Mouse (Mus musculus): ENCODE measurements around the gene Zbtb25. TPM values are rescaled to one million over a fixed set of nuclear protein-coding genes. Genes with fewer than 3 reads are reported as not detected.

The Zbtb25 gene
- 21.6 and 22.3 TPM in 2 replicates for polyA plus RNA-seq (2015; fragmentation: Nextera tagmentation; extraction: Ambion mirVana)

DNA sequence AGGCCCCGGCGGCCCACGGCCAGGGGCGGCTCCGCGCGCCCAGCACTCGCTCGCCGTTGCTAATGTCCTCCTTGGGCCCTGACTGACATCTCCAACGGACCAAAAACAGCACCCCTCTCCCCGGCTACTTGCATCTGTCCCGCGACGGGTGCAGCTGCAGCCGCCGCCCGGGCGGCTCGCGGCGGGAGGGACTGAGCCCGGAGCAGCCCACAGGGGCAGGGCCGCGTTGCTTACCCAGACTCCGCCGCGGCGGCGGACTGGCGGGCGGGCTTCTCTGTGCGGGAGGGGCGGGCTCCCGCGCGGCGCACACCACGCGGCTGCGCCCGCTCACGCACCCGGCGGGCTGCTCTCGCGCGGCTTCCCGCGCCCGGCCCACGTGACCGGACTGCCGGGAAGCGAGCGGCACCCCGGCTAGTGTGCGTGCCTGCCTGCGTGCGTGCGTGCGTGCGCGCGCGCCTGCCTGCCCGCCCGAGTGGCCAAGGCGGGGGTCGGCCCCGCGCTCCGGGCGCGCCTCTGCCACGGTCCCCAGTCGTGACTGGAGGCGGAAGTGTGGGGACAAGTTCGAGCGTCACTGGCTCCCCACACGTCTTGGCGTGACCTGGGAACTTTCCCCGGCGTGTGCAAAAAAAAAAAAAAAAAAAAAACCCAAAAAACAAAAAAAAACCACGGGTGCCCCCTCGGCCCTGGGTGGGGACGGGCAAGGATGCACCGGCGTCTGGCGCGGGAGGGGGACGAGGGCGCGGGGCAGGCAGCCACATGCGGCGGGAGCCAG, at the start of gene Zbtb25:
Gene Zbtb25 (minus strand): TSS at position 397 of the 772 bp plus-strand sequence.
- no peaks in the 10 kb centered on the region for H3K36me3 ChIP-seq
- no peaks in the 10 kb centered on the region for H3K27me3 ChIP-seq

DNA sequence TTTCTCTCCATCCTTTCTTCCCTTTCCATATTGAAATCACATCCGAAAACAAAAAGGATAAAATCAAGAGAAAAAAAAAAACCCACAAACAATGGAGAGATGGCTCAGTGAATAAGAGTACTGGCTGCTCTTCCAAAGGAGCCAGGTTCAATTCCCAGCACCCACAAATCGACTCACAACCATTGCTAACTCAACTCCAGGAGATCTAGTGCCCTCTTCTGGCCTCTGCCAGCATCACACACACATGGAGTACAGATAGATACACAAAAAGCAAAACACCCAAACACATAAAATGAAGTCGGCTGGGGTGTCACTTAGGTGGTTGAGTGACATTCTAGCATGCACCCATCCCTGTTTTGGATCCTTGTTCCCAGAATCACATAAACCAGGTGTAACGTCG, 48.9 kb upstream of the Zbtb25 start:
- Histone ChIP-seq H3K4me2 (replicated peaks) (0 out of 2 replicates have a peak overlapping the region, but pooled peaks have one; percentile 81), H3K4me1 (no peaks in the 10 kb centered on the region), H3K36me3 (no peaks in the 10 kb centered on the region), H3K27me3 (no peaks in the 10 kb centered on the region), H3K27ac (no peak overlapping the region), H3K4me3 (no peak overlapping the region), H3K9me3 (peaks cover 4% of the 10 kb centered on the region; the same call in 1 of the 2 replicates), H3K9ac (no peak overlapping the region)
- no peak for ATAC-seq (ENCODE audit: low FRiP score, low read depth)
- WGBS, result 92% methylated on average over 5 of the region's 5 CpGs

More for the DNA sequence above, at the start of gene Zbtb25:
- peak within 1 kb of the TSS; percentile 92 for H3K4me2 ChIP-seq (replicated peaks)
- peak within 1 kb of the TSS; percentile 99 for H3K9ac ChIP-seq
- ATAC-seq (ENCODE audit: low FRiP score, low read depth), result peak; percentile 78
- peaks cover 58% of the 10 kb centered on the region for H3K4me1 ChIP-seq
- H3K27ac ChIP-seq, result peak within 1 kb of the TSS; percentile 100
- WGBS, result under 1% methylated on average over 92 of the region's 96 CpGs
- no peaks in the 10 kb centered on the region for H3K9me3 ChIP-seq
- peak within 1 kb of the TSS; percentile 95 for H3K4me3 ChIP-seq

DNA sequence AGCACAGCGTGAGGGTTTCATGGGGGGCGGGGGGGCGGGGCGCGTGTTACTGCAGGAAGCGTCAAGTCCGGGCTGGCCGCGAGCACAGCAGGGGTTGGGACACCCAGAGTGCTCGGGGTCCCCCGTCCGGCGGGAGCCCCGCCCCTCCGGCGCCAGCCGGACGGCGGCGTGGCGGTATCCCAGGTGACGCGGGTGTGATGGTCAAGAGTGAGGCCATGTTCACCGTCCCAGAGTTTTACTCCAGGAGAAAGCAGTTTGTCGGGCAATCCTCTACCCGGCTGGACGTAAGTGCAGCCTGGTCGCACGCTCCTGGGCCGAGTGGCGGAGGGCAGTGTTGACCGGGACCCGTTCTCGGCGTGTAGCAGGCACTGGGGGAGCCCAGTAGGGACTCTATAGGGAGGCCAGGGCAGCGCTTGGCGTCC, 48.0 kb upstream of the Zbtb25 start, which contains the start of gene Ppp1r36:
Gene Ppp1r36 (plus strand): TSS at position 106 of the 422 bp plus-strand sequence.
- Histone ChIP-seq H3K9me3 (peaks cover 4% of the 10 kb centered on the region; the same call in 1 of the 2 replicates), H3K4me3 (peak within 1 kb of the TSS; percentile 49), H3K9ac (peak within 1 kb of the TSS; percentile 65), H3K4me1 (no peaks in the 10 kb centered on the region), H3K27ac (no peak within 1 kb of the TSS; the same call in 1 of the 2 replicates), H3K4me2 (replicated peaks) (peak within 1 kb of the TSS; percentile 81), H3K27me3 (no peaks in the 10 kb centered on the region), H3K36me3 (no peaks in the 10 kb centered on the region)
- peak; percentile 69 for ATAC-seq (ENCODE audit: low FRiP score, low read depth)
- under 1% methylated on average over 37 of the region's 37 CpGs for WGBS

DNA sequence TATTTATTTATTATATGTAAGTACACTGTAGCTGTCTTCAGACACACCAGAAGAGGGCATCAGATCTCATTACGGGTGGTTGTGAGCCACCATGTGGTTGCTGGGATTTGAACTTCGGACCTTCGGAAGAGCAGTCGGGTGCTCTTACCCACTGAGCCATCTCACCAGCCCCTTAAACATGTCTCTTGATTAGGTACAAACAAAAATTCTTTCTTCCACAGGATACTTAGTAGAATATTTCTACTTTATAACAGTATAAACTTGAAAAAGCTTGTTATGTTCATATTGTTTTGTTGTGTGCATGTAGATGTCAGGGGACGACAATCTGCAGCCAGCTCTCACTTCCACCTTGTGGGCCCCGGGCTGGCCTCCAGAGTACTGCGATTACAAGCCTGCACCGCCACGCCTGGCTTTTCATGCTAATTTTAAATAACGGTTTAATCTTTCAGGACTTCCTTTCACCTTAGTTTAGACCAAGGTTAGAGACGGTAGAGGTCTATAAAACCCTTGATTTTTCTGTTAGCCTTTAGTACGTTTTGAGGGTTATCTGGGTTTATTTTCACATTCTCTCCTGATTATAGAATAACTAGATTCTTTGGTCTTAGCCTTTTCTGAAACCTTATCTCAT, 46.1 kb upstream of the Zbtb25 start:
- H3K27me3 ChIP-seq, result no peaks in the 10 kb centered on the region
- H3K27ac ChIP-seq, result no peak overlapping the region
- H3K4me3 ChIP-seq, result no peak overlapping the region
- ATAC-seq (ENCODE audit: low FRiP score, low read depth), result no peak
- H3K36me3 ChIP-seq, result no peaks in the 10 kb centered on the region
- no peak overlapping the region for H3K9ac ChIP-seq
- H3K4me2 ChIP-seq (replicated peaks), result no peak overlapping the region
- 74% methylated on average over 12 of the region's 12 CpGs for WGBS
- no peaks in the 10 kb centered on the region for H3K4me1 ChIP-seq
- H3K9me3 ChIP-seq, result peaks cover 4% of the 10 kb centered on the region; the same call in 1 of the 2 replicates

DNA sequence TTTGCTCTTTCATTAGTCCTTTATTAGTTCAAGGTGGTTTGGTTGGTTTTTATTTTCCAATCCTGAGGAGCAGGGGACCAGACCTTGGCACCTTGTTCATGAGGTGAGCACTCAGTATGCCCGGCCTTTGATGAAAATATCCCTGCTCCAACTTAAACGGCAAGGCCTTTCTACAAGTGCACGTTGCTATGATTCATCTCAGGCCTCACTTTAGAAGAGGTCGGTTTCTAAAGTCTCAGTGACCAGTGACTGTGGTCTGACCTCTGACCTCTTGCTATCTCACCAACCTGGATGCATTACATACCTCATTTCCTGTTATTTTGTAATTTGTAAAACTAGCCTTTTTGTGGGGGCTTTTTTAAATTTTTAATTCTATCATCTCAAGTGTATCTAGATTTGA, 39.8 kb upstream of the Zbtb25 start:
- Histone ChIP-seq H3K4me3 (no peak overlapping the region), H3K27ac (no peak overlapping the region), H3K27me3 (peaks cover 35% of the 10 kb centered on the region), H3K9me3 (no peaks in the 10 kb centered on the region), H3K9ac (no peak overlapping the region), H3K4me1 (peaks cover 18% of the 10 kb centered on the region), H3K36me3 (no peaks in the 10 kb centered on the region), H3K4me2 (replicated peaks) (no peak overlapping the region)
- 10% methylated on average over 4 of the region's 4 CpGs for WGBS
- ATAC-seq (ENCODE audit: low FRiP score, low read depth), result no peak

DNA sequence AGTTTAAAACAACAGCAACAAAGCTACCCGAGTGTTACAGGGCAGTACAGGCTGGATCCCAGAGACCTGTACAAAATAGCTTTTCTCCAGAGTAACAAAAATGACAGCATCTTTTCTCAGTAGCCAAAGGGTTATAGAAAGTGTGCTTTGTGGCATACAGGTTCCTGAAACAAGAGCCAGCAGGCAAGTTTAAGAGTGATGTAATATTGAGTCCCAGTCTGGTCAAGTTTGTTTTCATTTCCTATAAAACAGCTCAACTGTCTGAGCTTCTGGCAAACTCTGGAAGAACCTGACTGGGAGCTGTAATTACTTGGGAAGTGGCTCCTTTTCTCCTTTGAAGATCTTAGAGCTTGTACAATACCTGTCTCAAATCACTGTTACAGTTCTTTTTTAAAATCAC, 37.8 kb upstream of the Zbtb25 start:
- Histone ChIP-seq H3K9ac (no peak overlapping the region), H3K4me2 (replicated peaks) (no peak overlapping the region), H3K4me1 (peaks cover 24% of the 10 kb centered on the region), H3K9me3 (no peaks in the 10 kb centered on the region), H3K27ac (no peak overlapping the region), H3K36me3 (no peaks in the 10 kb centered on the region), H3K27me3 (peaks cover 40% of the 10 kb centered on the region), H3K4me3 (no peak overlapping the region)
- 41% methylated on average over 1 of the region's 1 CpGs for WGBS
- no peak for ATAC-seq (ENCODE audit: low FRiP score, low read depth)

DNA sequence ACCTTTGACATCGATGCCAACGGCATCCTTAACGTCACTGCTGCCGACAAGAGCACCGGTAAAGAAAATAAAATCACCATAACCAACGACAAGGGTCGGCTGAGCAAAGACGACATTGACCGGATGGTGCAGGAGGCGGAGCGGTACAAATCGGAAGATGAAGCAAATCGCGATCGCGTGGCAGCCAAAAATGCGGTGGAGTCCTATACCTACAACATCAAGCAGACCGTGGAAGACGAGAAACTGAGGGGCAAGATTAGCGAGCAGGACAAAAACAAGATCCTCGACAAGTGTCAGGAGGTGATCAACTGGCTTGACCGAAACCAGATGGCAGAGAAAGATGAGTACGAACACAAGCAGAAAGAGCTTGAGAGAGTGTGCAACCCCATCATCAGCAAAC, 36.6 kb upstream of the Zbtb25 start:
- Histone ChIP-seq H3K27me3 (peaks cover 42% of the 10 kb centered on the region), H3K4me1 (peaks cover 24% of the 10 kb centered on the region), H3K4me3 (peak overlapping the region; percentile 65), H3K9me3 (no peaks in the 10 kb centered on the region), H3K27ac (no peak overlapping the region), H3K4me2 (replicated peaks) (peak overlapping the region; percentile 87), H3K9ac (0 out of 2 replicates have a peak overlapping the region, but pooled peaks have one; percentile 13), H3K36me3 (no peaks in the 10 kb centered on the region)
- WGBS, result 2% methylated on average over 23 of the region's 23 CpGs
- ATAC-seq (ENCODE audit: low FRiP score, low read depth), result no peak

DNA sequence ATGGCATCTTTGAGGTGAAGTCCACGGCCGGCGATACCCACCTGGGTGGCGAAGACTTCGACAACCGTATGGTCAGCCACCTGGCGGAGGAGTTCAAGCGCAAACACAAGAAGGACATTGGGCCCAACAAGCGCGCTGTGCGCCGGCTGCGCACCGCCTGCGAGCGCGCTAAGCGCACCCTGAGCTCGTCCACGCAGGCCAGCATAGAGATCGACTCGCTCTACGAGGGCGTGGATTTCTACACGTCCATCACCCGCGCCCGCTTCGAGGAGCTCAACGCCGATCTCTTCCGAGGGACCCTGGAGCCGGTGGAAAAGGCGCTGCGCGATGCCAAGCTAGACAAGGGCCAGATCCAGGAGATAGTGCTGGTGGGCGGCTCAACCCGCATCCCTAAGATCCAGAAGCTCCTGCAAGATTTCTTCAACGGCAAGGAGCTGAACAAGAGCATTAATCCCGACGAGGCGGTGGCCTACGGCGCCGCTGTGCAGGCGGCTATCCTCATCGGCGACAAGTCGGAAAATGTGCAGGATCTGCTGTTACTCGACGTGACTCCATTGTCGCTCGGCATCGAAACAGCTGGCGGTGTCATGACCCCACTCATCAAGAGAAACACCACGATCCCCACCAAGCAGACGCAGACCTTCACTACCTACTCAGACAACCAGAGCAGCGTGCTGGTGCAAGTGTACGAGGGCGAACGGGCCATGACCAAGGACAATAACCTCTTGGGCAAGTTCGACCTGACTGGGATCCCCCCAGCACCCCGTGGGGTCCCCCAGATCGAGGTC, 36.0 kb upstream of the Zbtb25 start:
- Histone ChIP-seq H3K36me3 (no peaks in the 10 kb centered on the region), H3K27me3 (peaks cover 42% of the 10 kb centered on the region), H3K9ac (no peak overlapping the region; the same call in 1 of the 2 replicates), H3K4me3 (peak overlapping the region; percentile 65), H3K4me2 (replicated peaks) (peak overlapping the region; percentile 87), H3K4me1 (peaks cover 24% of the 10 kb centered on the region), H3K9me3 (no peaks in the 10 kb centered on the region), H3K27ac (no peak overlapping the region)
- ATAC-seq (ENCODE audit: low FRiP score, low read depth), result no peak
- WGBS, result 3% methylated on average over 64 of the region's 64 CpGs

DNA sequence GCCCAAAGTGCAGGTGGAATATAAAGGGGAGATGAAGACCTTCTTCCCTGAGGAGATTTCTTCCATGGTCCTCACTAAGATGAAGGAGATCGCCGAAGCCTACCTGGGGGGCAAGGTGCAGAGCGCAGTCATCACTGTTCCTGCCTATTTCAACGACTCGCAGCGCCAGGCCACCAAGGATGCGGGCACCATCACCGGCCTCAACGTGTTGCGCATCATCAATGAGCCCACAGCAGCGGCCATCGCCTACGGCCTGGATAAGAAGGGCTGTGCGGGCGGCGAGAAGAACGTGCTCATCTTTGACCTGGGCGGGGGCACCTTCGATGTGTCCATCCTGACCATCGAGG, 35.4 kb upstream of the Zbtb25 start:
- H3K4me1 ChIP-seq, result peaks cover 24% of the 10 kb centered on the region
- H3K36me3 ChIP-seq, result no peaks in the 10 kb centered on the region
- no peak overlapping the region for H3K27ac ChIP-seq

DNA sequence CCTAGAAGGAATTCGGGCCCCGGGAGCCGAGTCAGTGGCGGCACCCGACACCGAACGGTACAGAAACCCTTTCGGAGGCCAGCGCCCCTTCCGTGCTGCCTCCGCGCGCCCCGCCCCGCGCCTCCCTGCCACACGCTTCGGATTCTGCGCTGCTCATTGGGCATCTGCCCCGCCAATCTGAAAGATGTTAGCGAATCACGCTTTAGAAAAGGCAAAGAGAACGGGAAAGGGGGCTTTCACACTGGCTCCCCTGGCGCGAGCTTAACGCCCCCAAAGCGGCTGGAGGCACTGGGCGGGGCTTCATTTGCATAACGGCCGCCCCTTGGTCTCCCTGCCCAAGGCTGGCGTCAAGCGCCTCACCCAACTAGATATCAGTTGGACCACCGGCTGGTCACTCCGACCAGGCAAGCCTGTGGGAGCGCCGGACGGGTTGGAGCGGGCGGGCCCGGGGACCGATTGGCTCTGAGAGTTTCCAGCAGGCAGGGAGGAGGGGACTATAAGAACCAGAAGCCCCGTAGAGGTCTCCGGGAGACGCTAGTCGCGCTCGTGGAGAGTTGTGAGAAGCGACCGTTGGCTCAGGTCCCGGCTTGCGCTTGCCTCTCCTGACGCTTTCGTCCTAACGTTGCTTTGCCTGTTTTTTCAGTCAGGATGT, 34.6 kb upstream of the Zbtb25 start, which contains the start of gene Hspa2:
Gene Hspa2 (plus strand): TSS at position 291 of the 652 bp plus-strand sequence.
- Histone ChIP-seq H3K27me3 (peaks cover 42% of the 10 kb centered on the region), H3K4me1 (peaks cover 24% of the 10 kb centered on the region), H3K9me3 (no peaks in the 10 kb centered on the region), H3K36me3 (no peaks in the 10 kb centered on the region), H3K4me3 (peak within 1 kb of the TSS; percentile 65), H3K4me2 (replicated peaks) (peak within 1 kb of the TSS; percentile 87), H3K27ac (peak within 1 kb of the TSS; percentile 81; the same call in 1 of the 2 replicates), H3K9ac (peak within 1 kb of the TSS; percentile 68)
- peak; percentile 96 for ATAC-seq (ENCODE audit: low FRiP score, low read depth)
- WGBS, result under 1% methylated on average over 54 of the region's 54 CpGs

More for the DNA sequence above, 35.4 kb upstream of the Zbtb25 start:
- Histone ChIP-seq H3K9me3 (no peaks in the 10 kb centered on the region), H3K4me3 (peak overlapping the region; percentile 65), H3K4me2 (replicated peaks) (peak overlapping the region; percentile 87), H3K9ac (peak overlapping the region; percentile 53; the same call in 1 of the 2 replicates), H3K27me3 (peaks cover 42% of the 10 kb centered on the region)
- 11% methylated on average over 20 of the region's 20 CpGs for WGBS
- ATAC-seq (ENCODE audit: low FRiP score, low read depth), result no peak

Data from limb, embryonic 13.5 days (tissue).